Mouse (Mus musculus) limb, embryonic 11.5 days (tissue): Measurements from ENCODE around the gene 4930595D18Rik. TPM values are rescaled to one million over a fixed set of nuclear protein-coding genes. Genes with fewer than 3 reads are reported as not detected.

Experiments used
- ATAC-seq: fragments of 200-750 bp; cut with Nextera tagmentation; 2 replicates; pipeline ENCODE4 v1.8.0; 2017; ENCODE audit warnings: low read depth; ENCODE audit not compliant: insufficient number of reproducible peaks, low FRiP score, low TSS enrichment
- DNase-seq: peaks from one replicate; pipeline ENCODE4 v3.0.0-alpha.2; 2015; ENCODE audit warnings: low spot score
- H3K27ac ChIP-seq: fragments of 300-500 bp; sonication (generic); replicated peaks from 2 replicates; pipeline ENCODE4 v1.5.1; 2014; ENCODE audit warnings: low read depth, mild to moderate bottlenecking, low read length
- H3K27me3 ChIP-seq: fragments of 300-500 bp; sonication (generic); 2 replicates; pipeline ENCODE4 v1.6.1; 2014; ENCODE audit warnings: mild to moderate bottlenecking, low read length, mixed read lengths; ENCODE audit not compliant: control insufficient read depth, insufficient read depth
- H3K36me3 ChIP-seq: fragments of 300-500 bp; sonication (generic); 2 replicates; pipeline ENCODE4 v1.6.1; 2014; ENCODE audit warnings: mild to moderate bottlenecking, low read length, moderate library complexity, mixed read lengths; ENCODE audit not compliant: control insufficient read depth, insufficient read depth
- H3K4me1 ChIP-seq: fragments of 300-500 bp; sonication (generic); 2 replicates; pipeline ENCODE4 v1.6.1; 2014; ENCODE audit warnings: low read length, mixed read lengths; ENCODE audit not compliant: control insufficient read depth, insufficient read depth
- H3K4me2 ChIP-seq: fragments of 300-500 bp; sonication (generic); 2 replicates; pipeline ENCODE4 v1.6.1; 2014; ENCODE audit warnings: low read depth, mild to moderate bottlenecking, moderate library complexity; ENCODE audit not compliant: severe bottlenecking
- H3K4me3 ChIP-seq: fragments of 300-500 bp; sonication (generic); 2 replicates; pipeline ENCODE4 v1.5.1; 2014; ENCODE audit warnings: low read depth, low read length
- H3K9ac ChIP-seq: fragments of 300-500 bp; sonication (generic); 2 replicates; pipeline ENCODE4 v1.6.1; 2014; ENCODE audit warnings: mild to moderate bottlenecking, low read length
- H3K9me3 ChIP-seq: fragments of 300-500 bp; sonication (generic); 2 replicates; pipeline ENCODE4 v1.6.1; 2016; ENCODE audit warnings: low read length; ENCODE audit not compliant: control insufficient read depth
- WGBS: fragments of 180-500 bp; shearing (Covaris S2); extraction: QIAGEN DNeasy Blood & Tissue Kit; methylation state at CpG from one replicate; pipeline ENCODE4 v1.1.7; 2014; 5-methylcytosine and 5-hydroxymethylcytosine counted together
- polyA plus RNA-seq: library from polyadenylated mRNA; unstranded; fragments of >200 nt; fragmentation: Nextera tagmentation; extraction: Ambion mirVana; gene quantifications from 2 replicates; pipeline ENCODE4 v1.2.1, GENCODE M21; 2014

Gene 4930595D18Rik
- polyA plus RNA-seq, 1 experiment from 2014 or later: not detected

DNA sequence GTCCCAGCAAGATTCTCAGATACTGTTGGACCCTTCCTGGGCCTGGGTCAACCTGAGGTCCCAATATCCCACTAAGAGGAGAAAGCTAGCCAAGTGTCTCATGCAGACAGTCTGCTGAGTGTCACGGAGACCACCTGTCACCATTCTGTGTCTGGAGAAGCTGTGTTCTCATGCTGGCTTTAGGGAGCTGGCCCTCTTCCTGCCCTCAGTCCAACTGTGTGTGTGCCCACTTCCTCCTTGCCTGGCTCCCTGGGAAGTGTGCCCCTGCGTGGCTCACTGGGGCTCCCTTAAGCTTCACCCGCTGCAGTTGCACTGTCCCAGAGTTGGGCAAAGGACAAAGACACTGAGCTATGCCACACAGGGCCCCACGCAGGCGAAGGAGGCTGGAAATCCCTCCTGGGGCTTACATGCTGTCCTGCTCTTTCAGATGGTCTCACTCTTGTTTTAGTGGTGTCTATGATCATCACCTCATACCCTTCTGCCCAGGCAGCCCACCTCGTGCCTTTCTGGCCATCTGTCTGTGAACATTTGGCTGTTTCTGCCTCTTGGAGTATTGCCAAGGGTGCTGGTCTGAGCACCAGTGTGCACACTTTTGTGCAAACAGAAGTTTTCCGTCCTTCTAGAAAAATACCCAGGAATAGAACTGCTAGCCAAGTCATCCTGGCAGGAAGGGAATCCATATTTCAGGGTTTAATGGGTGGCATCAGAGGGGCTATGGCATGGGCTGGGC lies 31.1 kb downstream of the 4930595D18Rik start:
- Histone ChIP-seq H3K9me3 (no peaks in the 10 kb centered on the region), H3K9ac (no peak overlapping the region), H3K4me2 (no peak overlapping the region), H3K4me1 (no peaks in the 10 kb centered on the region), H3K27me3 (no peaks in the 10 kb centered on the region), H3K27ac (no peak overlapping the region), H3K36me3 (no peaks in the 10 kb centered on the region), H3K4me3 (no peak overlapping the region)
- 80% methylated on average over 7 of the region's 7 CpGs for WGBS
- DNase-seq (no peak), ATAC-seq (no peak)

- Histone ChIP-seq H3K9me3 (no peaks in the 10 kb centered on the region), H3K4me2 (no peak overlapping the region), H3K4me3 (no peak overlapping the region), H3K27ac (no peak overlapping the region), H3K4me1 (no peaks in the 10 kb centered on the region), H3K27me3 (no peaks in the 10 kb centered on the region), H3K36me3 (no peaks in the 10 kb centered on the region), H3K9ac (no peak overlapping the region)
- 89% methylated on average over 6 of the region's 6 CpGs for WGBS
- ATAC-seq (no peak), DNase-seq (no peak)
Measured at GRCm38 (mm10) chr12:111152579-111152978, 31.7 kb downstream of the 4930595D18Rik start.

DNA sequence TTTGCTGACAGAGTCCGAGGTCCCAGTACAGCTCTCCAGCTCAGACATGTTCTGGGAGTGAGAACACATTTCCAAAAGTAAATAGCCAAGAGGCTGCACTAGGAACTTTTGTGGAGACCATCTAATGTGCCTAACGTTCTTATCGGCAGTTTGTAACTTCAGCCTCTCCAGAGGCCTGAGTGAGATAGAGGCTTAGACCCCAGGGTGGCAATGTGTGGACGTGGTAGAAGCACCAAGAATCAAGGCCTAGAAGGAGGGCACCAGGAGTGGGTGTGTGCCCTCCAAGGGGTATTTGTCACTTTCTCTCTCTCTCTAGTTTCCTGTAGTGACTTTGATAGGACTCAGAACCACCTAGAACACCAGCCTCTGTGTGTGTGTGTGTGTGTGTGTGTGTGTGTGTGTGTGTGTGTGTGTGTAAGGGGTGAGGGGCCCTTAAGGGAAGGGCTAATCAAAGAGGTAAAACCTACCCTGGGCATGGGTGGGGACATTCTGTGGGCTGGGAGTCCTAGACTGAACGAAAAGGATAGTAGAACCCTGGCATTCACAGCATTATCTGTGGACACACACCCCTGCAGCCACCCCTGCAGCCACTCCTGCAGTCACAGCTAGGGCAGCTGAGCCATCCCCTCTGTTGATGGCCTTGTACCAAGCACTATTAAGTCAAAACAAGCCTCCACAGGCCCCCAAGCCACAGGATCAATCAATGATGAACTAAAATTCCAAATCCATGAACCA lies 32.7 kb downstream of the 4930595D18Rik start:
- 94% methylated on average over 5 of the region's 5 CpGs for WGBS
- H3K4me3 ChIP-seq: no peak overlapping the region
- no peak overlapping the region for H3K27ac ChIP-seq
- ATAC-seq: no peak
- DNase-seq: no peak
- H3K27me3 ChIP-seq: no peaks in the 10 kb centered on the region
- H3K9me3 ChIP-seq: no peaks in the 10 kb centered on the region
- H3K4me2 ChIP-seq: no peak overlapping the region
- no peak overlapping the region for H3K9ac ChIP-seq
- H3K4me1 ChIP-seq: no peaks in the 10 kb centered on the region
- H3K36me3 ChIP-seq: no peaks in the 10 kb centered on the region

DNA sequence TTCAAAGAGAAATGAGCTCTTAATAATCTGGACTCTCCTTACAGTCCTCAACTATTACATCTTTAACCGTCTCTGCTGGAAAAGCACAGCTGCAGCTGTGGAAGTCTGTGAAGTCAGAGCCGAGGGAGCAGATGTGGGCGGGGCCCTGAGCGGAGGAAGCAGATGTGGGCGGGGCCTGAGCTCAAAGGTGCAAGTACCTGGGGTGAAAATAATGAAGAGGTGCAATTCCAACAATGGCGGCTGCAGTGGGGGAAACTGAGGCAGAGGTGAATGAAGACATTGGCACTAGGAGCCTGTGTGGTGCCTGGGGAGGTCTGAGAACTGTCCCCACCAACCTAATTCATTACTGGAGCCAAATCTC lies 34.1 kb downstream of the 4930595D18Rik start:
- H3K27ac ChIP-seq: no peak overlapping the region
- H3K9me3 ChIP-seq: no peaks in the 10 kb centered on the region
- 0 out of 2 replicates have a peak, but pooled peaks cover 3% of the 10 kb centered on the region for H3K4me1 ChIP-seq
- DNase-seq (peak; percentile 42), ATAC-seq (no peak)
- H3K4me2 ChIP-seq: no peak overlapping the region
- H3K27me3 ChIP-seq: no peaks in the 10 kb centered on the region
- no peak overlapping the region for H3K4me3 ChIP-seq
- H3K9ac ChIP-seq: no peak overlapping the region
- H3K36me3 ChIP-seq: no peaks in the 10 kb centered on the region
- WGBS: 7% methylated on average over 6 of the region's 6 CpGs

DNA sequence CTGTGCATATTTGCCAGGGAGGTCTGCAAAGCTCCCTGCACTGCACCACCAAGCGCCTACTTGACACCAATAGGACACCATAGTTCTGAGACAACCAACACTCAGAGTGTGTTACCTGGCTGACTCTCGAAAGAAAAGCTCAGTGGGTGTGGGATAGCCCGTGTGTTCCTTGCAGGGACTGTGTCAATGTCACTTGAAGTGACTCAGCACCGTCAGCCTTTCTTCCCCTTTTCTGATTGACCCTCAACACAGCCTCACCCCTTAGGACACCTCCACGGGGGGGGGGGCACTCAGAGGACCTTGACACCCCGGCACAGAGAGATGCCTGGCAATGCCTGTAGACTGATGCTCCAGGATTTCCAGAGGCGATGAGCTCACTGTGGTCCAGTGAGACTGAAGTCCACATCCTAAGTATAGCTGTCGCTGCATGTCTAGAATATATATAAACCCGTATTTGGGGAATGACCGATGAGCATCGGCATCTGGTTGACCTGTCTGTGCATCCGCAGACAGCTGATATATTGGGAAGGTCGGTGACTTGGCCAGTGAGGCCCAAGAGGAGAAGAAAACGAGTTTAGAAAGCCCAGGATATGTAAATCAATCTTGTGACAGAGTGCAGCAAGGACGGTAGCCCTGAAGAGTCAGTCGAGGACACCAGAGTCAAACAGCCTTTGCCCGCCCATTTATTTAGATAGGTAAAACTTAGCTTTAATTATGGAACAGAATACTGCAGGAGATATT lies 34.6 kb downstream of the 4930595D18Rik start:
- DNase-seq: no peak
- Histone ChIP-seq H3K27ac (no peak overlapping the region), H3K36me3 (no peaks in the 10 kb centered on the region), H3K4me3 (no peak overlapping the region), H3K27me3 (no peaks in the 10 kb centered on the region), H3K4me2 (no peak overlapping the region), H3K9me3 (no peaks in the 10 kb centered on the region), H3K9ac (no peak overlapping the region), H3K4me1 (0 out of 2 replicates have a peak, but pooled peaks cover 5% of the 10 kb centered on the region)
- 64% methylated on average over 17 of the region's 17 CpGs for WGBS
- ATAC-seq: no peak

- no peaks in the 10 kb centered on the region for H3K9me3 ChIP-seq
- H3K27ac ChIP-seq: no peak overlapping the region
- no peak overlapping the region for H3K4me3 ChIP-seq
- DNase-seq (no peak), ATAC-seq (no peak)
- no peak overlapping the region for H3K9ac ChIP-seq
- 49% methylated on average over 9 of the region's 9 CpGs for WGBS
- no peaks in the 10 kb centered on the region for H3K27me3 ChIP-seq
- H3K4me2 ChIP-seq: no peak overlapping the region
- H3K4me1 ChIP-seq: peaks cover 10% of the 10 kb centered on the region; the same call in 1 of the 2 replicates
- H3K36me3 ChIP-seq: no peaks in the 10 kb centered on the region
Measured at GRCm38 (mm10) chr12:111145269-111145668, 39.0 kb downstream of the 4930595D18Rik start.

- no peaks in the 10 kb centered on the region for H3K27me3 ChIP-seq
- H3K9me3 ChIP-seq: no peaks in the 10 kb centered on the region
- no peaks in the 10 kb centered on the region for H3K36me3 ChIP-seq
- H3K9ac ChIP-seq: no peak overlapping the region
- H3K4me3 ChIP-seq: no peak overlapping the region
- H3K4me2 ChIP-seq: no peak overlapping the region
- no peak for ATAC-seq
- WGBS: 95% methylated on average over 2 of the region's 2 CpGs
- no peak overlapping the region for H3K27ac ChIP-seq
- DNase-seq: no peak
- peaks cover 10% of the 10 kb centered on the region; the same call in 1 of the 2 replicates for H3K4me1 ChIP-seq
Measured at GRCm38 (mm10) chr12:111144598-111144997, 39.7 kb downstream of the 4930595D18Rik start.

DNA sequence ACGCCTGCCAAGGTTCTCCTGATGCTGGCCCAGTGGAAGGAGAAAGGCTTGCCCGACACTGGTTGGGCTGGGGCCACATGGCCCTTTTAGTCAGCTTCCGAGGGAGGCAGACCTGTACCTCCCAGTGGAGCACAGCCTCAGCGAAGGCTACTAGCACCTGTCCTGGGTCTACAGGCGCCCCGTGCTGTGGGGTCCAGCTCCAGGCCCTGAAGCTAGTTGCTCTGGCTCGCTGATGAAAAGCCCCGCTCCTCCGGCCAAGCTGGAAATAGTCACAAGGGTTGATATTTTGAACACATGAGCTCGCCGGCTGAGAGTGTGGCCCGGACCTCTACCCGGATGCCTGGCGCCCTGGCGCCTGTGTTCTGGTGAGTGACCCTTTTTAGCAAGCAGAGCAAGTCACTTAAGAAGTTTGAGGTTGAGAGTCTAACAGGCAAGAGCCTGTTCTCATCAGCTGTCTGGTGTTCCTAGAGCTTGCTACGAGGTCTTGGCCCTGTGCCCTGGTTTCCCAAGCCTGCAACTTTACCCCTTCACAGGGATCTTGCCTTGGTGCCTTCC lies 40.7 kb downstream of the 4930595D18Rik start:
- WGBS: 80% methylated on average over 16 of the region's 16 CpGs

More for the DNA sequence above, 40.7 kb downstream of the 4930595D18Rik start:
- H3K4me3 ChIP-seq: no peak overlapping the region
- H3K4me1 ChIP-seq: peaks cover 10% of the 10 kb centered on the region; the same call in 1 of the 2 replicates
- H3K4me2 ChIP-seq: no peak overlapping the region
- no peaks in the 10 kb centered on the region for H3K36me3 ChIP-seq
- no peaks in the 10 kb centered on the region for H3K27me3 ChIP-seq
- H3K9ac ChIP-seq: no peak overlapping the region
- no peaks in the 10 kb centered on the region for H3K9me3 ChIP-seq
- no peak overlapping the region for H3K27ac ChIP-seq
- ATAC-seq (no peak), DNase-seq (no peak)
